Mouse (Mus musculus) limb, embryonic 11.5 days (tissue): ENCODE measurements around the gene Syt12. TPM values are rescaled to one million over a fixed set of nuclear protein-coding genes. Genes with fewer than 3 reads are reported as not detected.

Source experiments
- ATAC-seq: fragments of 200-750 bp; cut with Nextera tagmentation; 2 replicates; pipeline ENCODE4 v1.8.0; 2017; ENCODE audit warnings: low read depth; ENCODE audit not compliant: insufficient number of reproducible peaks, low FRiP score, low TSS enrichment
- DNase-seq: peaks from one replicate; pipeline ENCODE4 v3.0.0-alpha.2; 2015; ENCODE audit warnings: low spot score
- H3K27ac ChIP-seq: fragments of 300-500 bp; sonication (generic); replicated peaks from 2 replicates; pipeline ENCODE4 v1.5.1; 2014; ENCODE audit warnings: low read depth, mild to moderate bottlenecking, low read length
- H3K27me3 ChIP-seq: fragments of 300-500 bp; sonication (generic); 2 replicates; pipeline ENCODE4 v1.6.1; 2014; ENCODE audit warnings: mild to moderate bottlenecking, low read length, mixed read lengths; ENCODE audit not compliant: control insufficient read depth, insufficient read depth
- H3K36me3 ChIP-seq: fragments of 300-500 bp; sonication (generic); 2 replicates; pipeline ENCODE4 v1.6.1; 2014; ENCODE audit warnings: mild to moderate bottlenecking, low read length, moderate library complexity, mixed read lengths; ENCODE audit not compliant: control insufficient read depth, insufficient read depth
- H3K4me1 ChIP-seq: fragments of 300-500 bp; sonication (generic); 2 replicates; pipeline ENCODE4 v1.6.1; 2014; ENCODE audit warnings: low read length, mixed read lengths; ENCODE audit not compliant: control insufficient read depth, insufficient read depth
- H3K4me2 ChIP-seq: fragments of 300-500 bp; sonication (generic); 2 replicates; pipeline ENCODE4 v1.6.1; 2014; ENCODE audit warnings: low read depth, mild to moderate bottlenecking, moderate library complexity; ENCODE audit not compliant: severe bottlenecking
- H3K4me3 ChIP-seq: fragments of 300-500 bp; sonication (generic); 2 replicates; pipeline ENCODE4 v1.5.1; 2014; ENCODE audit warnings: low read depth, low read length
- H3K9ac ChIP-seq: fragments of 300-500 bp; sonication (generic); 2 replicates; pipeline ENCODE4 v1.6.1; 2014; ENCODE audit warnings: mild to moderate bottlenecking, low read length
- H3K9me3 ChIP-seq: fragments of 300-500 bp; sonication (generic); 2 replicates; pipeline ENCODE4 v1.6.1; 2016; ENCODE audit warnings: low read length; ENCODE audit not compliant: control insufficient read depth
- WGBS: fragments of 180-500 bp; shearing (Covaris S2); extraction: QIAGEN DNeasy Blood & Tissue Kit; methylation state at CpG from one replicate; pipeline ENCODE4 v1.1.7; 2014; 5-methylcytosine and 5-hydroxymethylcytosine counted together
- polyA plus RNA-seq: library from polyadenylated mRNA; unstranded; fragments of >200 nt; fragmentation: Nextera tagmentation; extraction: Ambion mirVana; gene quantifications from 2 replicates; pipeline ENCODE4 v1.2.1, GENCODE M21; 2014

The Syt12 gene
- polyA plus RNA-seq, 1 experiment from 2014 or later, result 0.49 TPM

- Histone ChIP-seq H3K4me1 (0 out of 2 replicates have a peak, but pooled peaks cover 3% of the 10 kb centered on the region), H3K27me3 (peaks cover 26% of the 10 kb centered on the region), H3K9ac (no peak overlapping the region), H3K4me2 (no peak overlapping the region), H3K36me3 (no peaks in the 10 kb centered on the region), H3K27ac (no peak overlapping the region), H3K4me3 (no peak overlapping the region), H3K9me3 (no peaks in the 10 kb centered on the region)
- ATAC-seq (no peak), DNase-seq (no peak)
- WGBS, result 89% methylated on average over 2 of the region's 2 CpGs
Measured at GRCm38 (mm10) chr19:4480041-4480440, 2.8 kb upstream of the Syt12 start.

GRCm38 (mm10) chr19:4478190-4478516 lies 906 bp upstream of the Syt12 start:
- no peaks in the 10 kb centered on the region for H3K36me3 ChIP-seq
- H3K27ac ChIP-seq, result no peak overlapping the region
- H3K27me3 ChIP-seq, result peaks cover 31% of the 10 kb centered on the region
- DNase-seq, result peak; percentile 31
- H3K4me2 ChIP-seq, result no peak overlapping the region
- no peak overlapping the region for H3K4me3 ChIP-seq
- ATAC-seq, result no peak
- H3K9me3 ChIP-seq, result no peaks in the 10 kb centered on the region
- 32% methylated on average over 1 of the region's 1 CpGs for WGBS
- H3K9ac ChIP-seq, result no peak overlapping the region
- 0 out of 2 replicates have a peak, but pooled peaks cover 3% of the 10 kb centered on the region for H3K4me1 ChIP-seq

GRCm38 (mm10) chr19:4476601-4477257 lies 518 bp downstream of the Syt12 start:
- H3K9me3 ChIP-seq, result no peaks in the 10 kb centered on the region
- H3K27ac ChIP-seq, result no peak overlapping the region
- peaks cover 31% of the 10 kb centered on the region for H3K27me3 ChIP-seq

GRCm38 (mm10) chr19:4475224-4475925 lies 1.9 kb downstream of the Syt12 start:
- Histone ChIP-seq H3K27ac (no peak overlapping the region), H3K4me2 (no peak overlapping the region), H3K27me3 (peaks cover 31% of the 10 kb centered on the region), H3K36me3 (no peaks in the 10 kb centered on the region), H3K4me3 (no peak overlapping the region), H3K4me1 (0 out of 2 replicates have a peak, but pooled peaks cover 3% of the 10 kb centered on the region), H3K9ac (no peak overlapping the region), H3K9me3 (no peaks in the 10 kb centered on the region)
- ATAC-seq (no peak), DNase-seq (no peak)
- WGBS, result 75% methylated on average over 11 of the region's 11 CpGs

More at GRCm38 (mm10) chr19:4476601-4477257, 518 bp downstream of the Syt12 start:
- WGBS, result 0% methylated on average over 60 of the region's 70 CpGs
- H3K9ac ChIP-seq, result peak overlapping the region; percentile 41
- DNase-seq (peak; percentile 65), ATAC-seq (peak; percentile 42; the same call in 1 of the 2 replicates)
- no peaks in the 10 kb centered on the region for H3K36me3 ChIP-seq
- H3K4me3 ChIP-seq, result peak overlapping the region; percentile 45
- H3K4me1 ChIP-seq, result 0 out of 2 replicates have a peak, but pooled peaks cover 3% of the 10 kb centered on the region
- peak overlapping the region; percentile 92 for H3K4me2 ChIP-seq

GRCm38 (mm10) chr19:4474739-4475138 lies 2.5 kb downstream of the Syt12 start:
- H3K4me1 ChIP-seq, result 0 out of 2 replicates have a peak, but pooled peaks cover 3% of the 10 kb centered on the region
- WGBS, result 35% methylated on average over 3 of the region's 3 CpGs
- H3K4me2 ChIP-seq, result no peak overlapping the region
- no peak for ATAC-seq
- no peaks in the 10 kb centered on the region for H3K9me3 ChIP-seq
- DNase-seq, result no peak
- H3K9ac ChIP-seq, result no peak overlapping the region
- peaks cover 31% of the 10 kb centered on the region for H3K27me3 ChIP-seq
- no peak overlapping the region for H3K4me3 ChIP-seq
- no peaks in the 10 kb centered on the region for H3K36me3 ChIP-seq
- no peak overlapping the region for H3K27ac ChIP-seq

- no peak overlapping the region for H3K4me3 ChIP-seq
- H3K27ac ChIP-seq, result no peak overlapping the region
- no peak for DNase-seq
- 90% methylated on average over 5 of the region's 5 CpGs for WGBS
- peaks cover 31% of the 10 kb centered on the region for H3K27me3 ChIP-seq
- no peaks in the 10 kb centered on the region for H3K36me3 ChIP-seq
- 0 out of 2 replicates have a peak, but pooled peaks cover 3% of the 10 kb centered on the region for H3K4me1 ChIP-seq
- no peak overlapping the region for H3K4me2 ChIP-seq
- H3K9ac ChIP-seq, result no peak overlapping the region
- ATAC-seq, result no peak
- H3K9me3 ChIP-seq, result no peaks in the 10 kb centered on the region
Measured at GRCm38 (mm10) chr19:4473549-4473948, 3.7 kb downstream of the Syt12 start.

- H3K36me3 ChIP-seq, result no peaks in the 10 kb centered on the region
- no peak overlapping the region for H3K4me2 ChIP-seq
- no peak for ATAC-seq
- DNase-seq, result peak; percentile 31
- H3K27me3 ChIP-seq, result no peaks in the 10 kb centered on the region
- no peak overlapping the region for H3K27ac ChIP-seq
- no peak overlapping the region for H3K4me3 ChIP-seq
- H3K9me3 ChIP-seq, result no peaks in the 10 kb centered on the region
- no peak overlapping the region for H3K9ac ChIP-seq
- no peaks in the 10 kb centered on the region for H3K4me1 ChIP-seq
- 30% methylated on average over 5 of the region's 5 CpGs for WGBS
Measured at GRCm38 (mm10) chr19:4468363-4468762, 8.9 kb downstream of the Syt12 start.

- Histone ChIP-seq H3K9ac (no peak overlapping the region), H3K36me3 (no peaks in the 10 kb centered on the region), H3K27me3 (no peaks in the 10 kb centered on the region), H3K4me2 (no peak overlapping the region), H3K4me3 (no peak overlapping the region), H3K9me3 (no peaks in the 10 kb centered on the region), H3K27ac (no peak overlapping the region), H3K4me1 (no peaks in the 10 kb centered on the region)
- ATAC-seq (no peak), DNase-seq (no peak)
- WGBS, result 84% methylated on average over 4 of the region's 4 CpGs
Measured at GRCm38 (mm10) chr19:4464666-4465065, 12.6 kb downstream of the Syt12 start.
